Mouse (Mus musculus) 416B (cell line): ENCODE data around the gene Sema3b.

Source experiments
- DNase-seq: peaks from one replicate; pipeline ENCODE4 v3.0.0; 2011; ENCODE audit warnings: low read depth

The Sema3b gene

GRCm38 (mm10) chr9:107612945-107613569 is 4.0 kb upstream of the Sema3b start:
- DNase-seq, result no peak

GRCm38 (mm10) chr9:107612191-107612944 is 3.3 kb upstream of the Sema3b start:
- DNase-seq, result peak; percentile 95

DNA sequence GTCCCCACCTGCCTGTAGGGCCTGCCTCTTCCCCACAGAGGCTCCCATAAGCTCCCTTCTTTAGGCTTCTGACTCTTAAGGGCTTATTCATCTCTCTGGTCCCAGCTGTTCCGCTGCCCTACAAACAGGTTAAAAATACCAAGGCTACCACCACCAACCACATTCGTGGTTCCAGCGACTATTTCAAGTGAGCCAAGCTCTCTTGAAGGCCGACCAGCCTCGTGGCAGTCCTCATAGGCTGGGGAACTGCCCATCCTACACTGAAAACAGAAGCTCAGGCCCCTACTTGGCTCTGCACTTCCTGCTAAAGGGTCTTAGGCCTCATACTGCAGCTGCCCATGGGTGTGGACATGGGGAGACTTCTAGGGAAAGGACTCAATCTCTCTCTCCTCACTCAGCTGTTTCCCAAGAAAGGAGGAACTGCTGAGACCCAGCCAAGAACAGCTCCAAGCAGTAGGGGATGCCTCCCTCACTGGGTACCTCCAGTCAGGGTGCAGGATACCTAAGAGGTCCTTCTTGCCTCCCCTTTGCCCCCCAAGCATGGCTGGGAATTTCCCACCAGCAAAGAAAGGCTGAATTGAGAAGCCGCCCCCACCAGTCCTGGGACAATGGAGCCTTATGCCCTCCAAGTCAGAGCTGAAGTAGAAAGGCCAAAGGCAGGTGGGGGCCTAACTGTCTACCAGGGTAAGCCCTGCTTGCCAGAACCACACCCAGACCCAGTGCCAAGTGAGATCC is 2.6 kb upstream of the Sema3b start:
- peak; percentile 52 for DNase-seq

DNA sequence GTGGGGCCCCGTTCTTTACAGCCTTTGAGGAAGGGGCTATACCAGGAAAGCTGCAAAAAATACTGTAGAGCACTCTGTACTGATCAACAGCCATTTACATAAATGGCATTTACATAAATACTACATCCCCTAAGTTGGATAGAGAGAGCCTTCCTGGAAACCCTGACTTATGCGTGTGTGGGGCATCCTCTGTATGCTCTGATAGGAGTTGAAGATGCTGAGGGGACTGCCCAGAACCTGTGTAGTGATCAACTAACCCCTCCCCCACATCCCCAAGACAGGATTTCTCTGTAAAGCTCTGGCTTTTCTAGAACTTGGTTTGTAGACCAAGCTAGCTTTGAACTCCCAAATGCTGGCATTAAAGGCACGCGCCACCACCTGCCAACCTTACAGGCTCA is 403 bp upstream of the Sema3b start:
- no peak for DNase-seq

DNA sequence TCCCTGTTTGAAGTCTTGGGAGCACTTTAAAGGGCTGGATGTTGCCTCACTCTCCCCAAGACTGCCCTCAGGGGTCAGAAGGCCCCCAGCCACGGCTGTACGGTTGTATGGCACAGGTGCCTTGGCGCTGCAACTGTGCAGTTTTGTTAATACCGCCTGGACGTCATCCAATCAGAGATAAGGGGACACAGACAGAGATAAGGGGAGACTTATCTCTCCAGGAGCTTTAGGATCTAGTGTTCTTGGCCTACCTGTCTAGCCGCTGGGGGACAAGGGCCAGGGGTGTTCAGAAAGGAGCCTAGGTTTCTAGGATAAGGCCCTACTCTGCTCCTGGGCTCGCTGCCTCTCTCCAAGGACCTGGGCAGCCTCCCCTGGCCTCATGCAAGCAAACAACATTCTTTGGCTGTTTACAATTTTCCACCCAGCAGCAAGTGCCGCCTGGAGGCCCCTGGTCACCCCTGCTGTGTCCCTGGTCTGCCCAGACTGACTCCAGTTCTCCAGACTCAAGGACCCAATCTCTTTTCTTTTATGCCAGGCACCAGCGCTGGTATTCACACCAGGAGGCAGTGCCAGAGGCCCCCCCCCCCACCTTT is 1.3 kb downstream of the Sema3b start:
- no peak for DNase-seq

DNA sequence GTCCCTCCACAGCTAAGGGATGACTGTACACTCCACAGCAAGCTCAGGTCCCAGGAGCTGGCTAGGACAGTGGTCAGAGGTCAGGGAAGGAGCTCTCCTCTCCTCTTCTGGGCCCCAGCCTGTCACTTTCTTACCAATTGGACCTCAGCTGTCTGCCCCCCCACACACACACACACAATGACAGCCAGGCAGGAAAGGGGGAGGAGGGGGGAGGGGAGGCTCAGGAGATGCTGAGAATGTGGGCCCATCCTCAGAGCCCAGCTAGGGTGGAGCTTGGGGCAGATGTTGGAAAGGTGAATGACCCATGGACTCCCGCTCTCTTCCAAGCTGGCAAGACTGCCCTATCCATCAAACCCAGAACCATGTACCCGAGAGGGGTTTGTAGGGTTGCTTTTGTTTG is 2.0 kb downstream of the Sema3b start:
- no peak for DNase-seq

- no peak for DNase-seq
Measured at GRCm38 (mm10) chr9:107606591-107606990, 2.4 kb downstream of the Sema3b start.

DNA sequence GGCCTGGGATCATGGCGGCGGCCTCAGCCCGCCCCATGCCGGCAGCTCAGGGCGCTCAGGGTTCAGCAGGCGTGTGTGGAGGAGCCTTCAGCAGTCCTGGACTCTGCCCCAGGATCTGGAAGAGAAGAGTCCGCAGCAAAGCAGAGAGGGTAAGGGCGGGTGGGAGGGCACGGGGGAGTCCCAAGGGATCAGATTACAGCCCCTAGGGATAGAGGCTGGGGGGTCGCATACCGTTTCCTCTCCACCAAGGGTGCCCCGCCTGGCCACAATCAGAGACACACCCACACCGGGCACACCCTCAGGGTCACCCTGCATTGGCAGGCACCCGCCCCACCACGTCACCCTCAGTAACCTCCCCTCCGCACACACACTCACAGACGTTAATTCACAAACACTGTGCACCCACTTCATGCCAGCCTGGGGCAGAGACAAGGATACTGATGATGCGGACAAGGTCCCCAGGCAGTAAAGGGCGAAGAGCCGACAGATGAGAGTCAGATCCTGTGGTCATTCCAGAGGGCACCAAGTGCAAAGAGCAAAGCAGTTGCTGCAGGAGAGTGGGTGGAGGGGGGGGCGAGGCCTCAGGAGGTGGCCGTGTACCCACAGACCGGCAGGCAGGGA is 3.9 kb downstream of the Sema3b start:
- no peak for DNase-seq

- no peak for DNase-seq
Measured at GRCm38 (mm10) chr9:107603251-107603650, 5.8 kb downstream of the Sema3b start.

DNA sequence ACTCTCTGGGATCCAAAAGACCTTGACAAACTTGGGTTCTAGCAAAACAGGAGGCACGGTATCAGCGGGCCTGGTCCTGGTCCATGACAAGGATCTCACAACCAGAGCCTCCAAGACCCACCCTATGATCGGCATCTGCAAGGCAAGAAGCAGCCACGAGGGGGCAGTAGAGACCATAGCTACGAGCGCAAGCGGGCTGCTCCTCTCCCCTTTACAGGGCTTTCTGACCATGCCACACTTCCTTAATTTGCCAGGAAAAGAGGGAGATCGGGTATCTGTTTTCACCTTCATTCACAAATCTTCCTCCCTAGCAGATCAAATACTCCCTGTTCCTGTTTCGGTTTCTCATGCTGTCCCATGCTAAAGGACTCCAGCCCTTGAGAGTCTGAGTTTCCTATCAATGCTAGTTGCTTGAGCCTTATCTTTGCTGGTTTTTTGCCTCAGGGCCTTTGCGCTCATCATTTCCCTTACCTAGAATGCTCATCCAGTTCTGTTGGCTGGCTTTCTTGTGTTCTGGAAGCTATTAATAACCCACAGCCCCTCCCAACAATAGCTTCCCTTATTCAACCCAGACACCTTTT is 6.9 kb downstream of the Sema3b start:
- peak; percentile 89 for DNase-seq

- no peak for DNase-seq
Measured at GRCm38 (mm10) chr9:107601275-107601674, 7.8 kb downstream of the Sema3b start.

GRCm38 (mm10) chr9:107600745-107601144 is 8.3 kb downstream of the Sema3b start:
- DNase-seq, result peak; percentile 27

DNA sequence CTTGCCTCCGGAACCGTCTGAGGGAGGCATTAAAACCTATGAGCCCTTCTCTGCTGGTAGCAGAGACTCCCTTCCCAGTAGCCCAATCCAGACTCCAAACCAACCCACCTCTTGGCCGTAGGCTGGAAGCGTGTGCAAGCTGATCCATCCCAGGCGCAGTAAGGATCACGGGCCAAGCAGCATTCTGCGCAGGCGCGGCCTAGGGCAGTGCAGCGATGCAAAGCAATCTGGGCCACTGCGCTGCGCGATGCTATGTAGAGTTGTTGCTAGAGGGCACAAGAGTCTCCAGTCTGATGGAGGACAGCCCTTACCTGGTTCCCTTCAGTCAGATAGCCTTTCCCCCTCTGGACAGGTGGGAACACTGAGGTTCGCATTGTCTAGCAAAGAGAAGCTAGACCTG is 9.2 kb downstream of the Sema3b start:
- no peak for DNase-seq

DNA sequence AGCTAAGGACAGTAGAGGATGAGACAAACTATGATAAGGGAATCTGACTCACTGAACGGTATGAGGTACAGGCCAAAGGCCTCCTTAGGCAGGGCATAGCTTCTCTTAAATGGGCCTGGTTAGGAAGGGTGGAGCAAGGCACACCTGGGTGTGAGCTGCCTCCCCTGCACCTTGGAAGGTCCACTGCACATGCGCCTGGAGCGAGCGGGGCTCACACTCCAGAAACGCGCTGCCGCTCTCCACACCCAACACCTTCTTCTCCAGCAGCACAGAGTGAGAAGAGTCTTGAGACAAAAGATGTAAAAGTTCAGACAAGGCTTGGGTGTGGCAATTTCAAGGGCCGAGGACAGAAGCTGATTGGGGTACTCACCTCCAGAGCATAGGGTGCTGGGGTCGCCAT is 9.6 kb downstream of the Sema3b start:
- DNase-seq, result no peak

DNA sequence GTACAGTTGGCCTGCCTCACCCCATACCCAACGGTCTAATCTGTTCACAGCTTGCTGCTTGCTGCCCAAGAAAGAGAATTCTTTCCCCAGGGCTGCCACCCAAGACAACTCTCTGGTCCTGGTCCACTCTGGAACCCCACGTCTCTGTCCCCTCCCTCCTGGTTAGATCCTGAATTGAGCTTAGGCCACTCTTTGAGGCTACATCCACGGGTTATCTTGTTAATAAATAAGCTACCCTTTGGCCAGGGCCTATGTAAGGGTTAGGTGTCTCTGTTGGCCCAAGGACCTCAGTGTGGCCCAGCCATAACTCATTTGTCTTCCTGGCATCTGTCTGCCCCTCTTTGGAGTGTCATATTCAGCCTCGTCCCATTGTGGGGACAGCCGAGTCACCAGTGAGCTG is 10.6 kb downstream of the Sema3b start:
- no peak for DNase-seq

GRCm38 (mm10) chr9:107596619-107597569 is 12.1 kb downstream of the Sema3b start:
- no peak for DNase-seq

DNA sequence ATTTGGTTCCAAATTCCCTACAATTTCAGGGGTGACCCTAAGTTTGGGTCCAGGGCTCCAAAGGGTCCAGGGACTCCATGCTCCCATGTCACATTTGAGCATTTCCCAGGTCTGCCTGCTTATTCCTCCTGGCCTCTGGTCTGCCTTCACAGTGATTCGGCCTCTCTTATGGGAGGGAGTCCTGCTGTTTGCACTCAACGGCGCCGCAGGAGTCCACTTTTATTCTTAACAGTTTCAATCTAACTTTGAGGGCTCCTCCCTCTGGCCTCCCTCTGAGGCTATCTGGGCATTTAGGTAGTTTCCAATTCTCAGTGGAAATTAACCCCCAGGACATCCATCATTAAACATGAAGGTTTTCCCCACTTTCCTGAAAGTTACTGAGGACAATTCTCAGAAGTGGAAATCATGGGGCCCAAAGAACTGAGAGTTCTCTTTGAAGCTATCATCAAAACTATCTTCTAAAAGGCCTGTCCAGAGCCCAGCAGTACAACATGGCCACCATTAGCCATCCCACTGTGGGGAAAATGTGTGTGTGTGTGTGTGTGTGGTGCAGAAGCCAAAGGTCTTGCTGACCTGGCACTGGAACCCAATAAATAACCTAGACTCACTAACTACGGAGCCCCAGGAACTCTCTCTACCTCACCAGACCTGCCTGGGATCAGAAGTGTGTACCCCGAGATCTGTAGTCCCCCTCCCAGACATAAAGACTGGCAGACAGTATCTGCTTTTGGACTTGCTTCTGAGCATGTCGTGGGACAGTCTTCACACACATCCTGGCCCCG is 14.6 kb downstream of the Sema3b start:
- DNase-seq, result no peak

DNA sequence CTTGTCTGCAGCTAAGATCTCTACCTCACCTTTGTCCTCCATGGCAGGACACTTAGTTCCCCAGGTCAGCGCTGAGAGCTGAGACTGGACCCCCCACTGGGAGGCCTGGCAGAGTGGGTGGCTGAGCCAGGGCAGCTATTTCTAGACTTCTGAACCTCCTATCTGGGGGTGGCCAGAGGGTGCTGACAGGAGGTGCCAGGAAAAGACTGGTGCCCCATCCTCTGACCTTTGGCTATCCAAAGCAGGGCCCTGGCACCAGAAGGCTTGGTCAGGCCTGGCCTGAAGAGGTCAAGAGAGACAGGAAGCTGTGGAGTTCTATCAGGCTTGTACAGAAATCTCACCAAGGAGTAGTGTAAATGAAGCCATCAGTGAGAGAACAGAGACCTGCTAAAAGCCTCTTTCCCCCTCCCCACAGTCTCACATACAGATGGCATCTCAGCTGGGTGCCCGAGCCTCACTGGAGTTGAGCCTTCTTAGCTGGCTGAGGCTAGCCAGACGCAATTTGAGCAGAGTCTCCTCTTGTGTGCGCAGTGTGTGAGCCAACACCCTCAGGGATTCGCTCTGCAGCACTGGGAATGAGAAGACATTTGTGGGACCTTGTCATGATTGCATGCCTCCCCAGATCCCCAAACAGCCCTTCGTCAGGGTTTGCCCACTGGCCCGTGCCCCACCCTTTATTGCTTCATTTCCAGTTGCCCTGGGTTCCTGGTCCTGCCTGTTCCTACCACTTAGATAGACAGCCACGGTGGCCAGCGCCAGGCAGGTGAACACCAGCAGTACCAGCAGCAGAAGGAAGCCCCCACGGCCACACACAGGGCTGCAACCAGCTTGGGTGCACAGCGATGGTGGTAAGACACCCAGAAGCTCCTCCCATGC is 15.7 kb downstream of the Sema3b start:
- DNase-seq, result no peak

GRCm38 (mm10) chr9:107590773-107591060 is 18.3 kb downstream of the Sema3b start:
- no peak for DNase-seq
